Mouse (Mus musculus) small intestine, adult 2 months (tissue): ENCODE measurements around the gene Shisa8. TPM values are rescaled to one million over a fixed set of nuclear protein-coding genes. Genes with fewer than 3 reads are reported as not detected.
A peak's percentile ranks its signal among the peaks of the same experiment; 100 is the strongest.

Source experiments
- H3K27ac ChIP-seq: fragments of 200-500 bp; 2 replicates; pipeline ENCODE4 v1.5.1; 2012; ENCODE audit warnings: low read depth, low read length, control low read depth, inconsistent platforms; ENCODE audit not compliant: insufficient read depth
- H3K27me3 ChIP-seq: fragments of 200-500 bp; 2 replicates; pipeline ENCODE4 v1.6.1; 2012; ENCODE audit warnings: mild to moderate bottlenecking, moderate library complexity, low read length, inconsistent platforms; ENCODE audit not compliant: control insufficient read depth, insufficient read depth
- H3K36me3 ChIP-seq: fragments of 200-500 bp; 2 replicates; pipeline ENCODE4 v1.6.1; 2012; ENCODE audit warnings: mild to moderate bottlenecking, low read length, control low read depth, inconsistent platforms; ENCODE audit not compliant: control insufficient read depth, insufficient read depth
- H3K4me1 ChIP-seq: fragments of 200-500 bp; 2 replicates; pipeline ENCODE4 v1.6.1; 2012; ENCODE audit warnings: low read length, inconsistent platforms, mixed read lengths; ENCODE audit not compliant: control insufficient read depth, insufficient read depth, insufficient read length
- H3K4me3 ChIP-seq: fragments of 200-500 bp; 2 replicates; pipeline ENCODE4 v1.5.1; 2012; ENCODE audit warnings: low read depth, mild to moderate bottlenecking, control low read depth, inconsistent platforms, low read length, moderate library complexity
- CTCF ChIP-seq: fragments of 200-500 bp; IDR thresholded peaks from 2 replicates; pipeline ENCODE4 v1.5.1; 2012; ENCODE audit warnings: low read depth, mild to moderate bottlenecking, control low read depth, inconsistent platforms, low read length, moderate library complexity, mixed read lengths; ENCODE audit not compliant: insufficient replicate concordance, insufficient read length; ENCODE audit errors: extremely low read depth
- POLR2A ChIP-seq: fragments of 200-500 bp; IDR thresholded peaks from 2 replicates; pipeline ENCODE4 v1.6.1; 2012; ENCODE audit warnings: low read depth, mild to moderate bottlenecking, control low read depth, inconsistent platforms, low read length, moderate library complexity
- WGBS: fragments of 180-500 bp; shearing (Covaris S2); methylation state at CpG from one replicate; pipeline ENCODE4 v1.1.7; 2018; 5-methylcytosine and 5-hydroxymethylcytosine counted together
- polyA plus RNA-seq: library from polyadenylated mRNA; depleted of rRNA; stranded (reverse); fragments of >200 nt; gene quantifications from 2 replicates; pipeline ENCODE4 v1.2.3, GENCODE M21; 2012; rRNA removed

The Shisa8 gene
- polyA plus RNA-seq, 1 experiment: 2.6 TPM

DNA sequence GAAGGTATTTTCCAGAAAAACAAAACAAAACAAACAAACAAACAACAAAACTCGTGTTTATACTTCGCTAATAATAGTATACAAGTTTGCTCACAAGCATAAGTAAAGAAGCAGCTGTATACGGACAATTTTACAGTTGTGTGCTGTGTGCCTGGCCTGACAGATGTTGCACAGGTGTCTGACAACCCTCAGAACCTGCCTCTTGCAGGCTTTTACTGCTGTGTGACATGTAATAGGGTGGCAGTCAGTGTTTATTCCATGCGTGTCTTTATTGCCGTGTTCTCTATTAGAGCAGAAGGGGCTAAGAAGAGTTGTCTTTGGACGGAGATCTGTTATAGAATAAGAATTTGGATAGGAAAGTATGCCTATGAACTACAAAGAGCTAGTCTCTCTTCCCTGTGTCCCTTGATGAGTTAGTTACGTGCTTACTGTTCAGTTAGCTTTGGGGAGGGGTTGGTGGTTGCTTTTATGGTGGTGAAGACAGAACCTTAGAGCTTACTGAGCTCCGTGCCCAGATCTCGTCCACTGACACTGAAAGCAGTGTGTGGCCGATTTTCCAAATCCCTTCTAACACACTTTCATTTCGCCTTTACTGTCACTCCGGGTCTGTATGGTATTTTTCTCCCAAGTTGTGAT lies 50.5 kb downstream of the Shisa8 start:
- Histone ChIP-seq H3K27me3 (no peaks in the 10 kb centered on the region), H3K36me3 (no peaks in the 10 kb centered on the region; the same call in 1 of the 2 replicates), H3K4me1 (peaks cover 38% of the 10 kb centered on the region), H3K27ac (peak overlapping the region; percentile 7; the same call in 1 of the 2 replicates), H3K4me3 (no peak overlapping the region)
- 82% methylated on average over 12 of the region's 12 CpGs for WGBS
- TF ChIP-seq POLR2A: no peak
- TF ChIP-seq CTCF: no peak

DNA sequence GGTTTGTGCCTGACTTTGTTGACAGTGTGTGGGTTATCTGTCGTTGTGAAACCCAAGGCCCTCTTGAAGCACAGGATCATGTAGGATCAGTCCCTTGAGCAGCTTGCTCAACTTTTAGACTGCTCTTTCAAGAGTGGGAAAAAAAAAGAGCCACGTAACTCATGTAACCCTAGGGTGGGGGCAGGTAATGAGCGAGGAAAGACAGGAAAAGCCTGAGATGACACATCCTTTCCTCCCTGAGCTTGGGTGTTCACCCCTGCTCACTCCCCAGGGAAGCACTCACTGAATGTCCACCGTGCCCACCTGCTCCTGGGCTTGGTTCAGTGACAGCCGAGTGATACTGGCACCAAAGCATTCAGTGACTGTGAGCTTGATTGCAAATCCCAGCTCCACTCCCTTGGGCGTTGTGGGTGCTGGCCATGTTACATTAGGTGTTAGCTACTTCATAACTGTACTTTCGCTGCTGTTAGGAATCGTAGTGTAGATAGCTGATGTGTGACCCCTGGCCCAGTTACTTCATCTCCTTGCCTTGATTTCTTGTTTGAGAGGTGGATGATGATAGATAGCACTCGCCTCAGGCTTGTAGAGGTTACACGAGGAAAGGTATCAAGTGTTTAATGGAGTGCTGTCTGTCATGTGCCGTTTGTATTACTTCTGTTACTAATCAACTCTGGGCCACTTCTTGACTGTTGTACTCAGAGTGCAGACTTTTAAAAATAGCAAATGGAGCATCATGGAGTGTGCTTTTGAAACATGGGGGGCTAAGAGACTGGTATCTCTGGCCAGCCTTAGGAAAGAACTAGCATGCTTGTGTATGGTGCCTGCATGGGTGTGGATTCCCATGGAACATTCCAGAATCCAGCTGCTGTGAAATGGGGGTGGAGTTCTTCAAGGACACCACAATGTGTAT lies 51.6 kb downstream of the Shisa8 start:
- no peaks in the 10 kb centered on the region for H3K27me3 ChIP-seq
- 50% methylated on average over 11 of the region's 11 CpGs for WGBS
- peaks cover 31% of the 10 kb centered on the region for H3K4me1 ChIP-seq
- TF ChIP-seq POLR2A: no peak
- no peak for TF ChIP-seq CTCF
- H3K4me3 ChIP-seq: no peak overlapping the region
- H3K36me3 ChIP-seq: no peaks in the 10 kb centered on the region; the same call in 1 of the 2 replicates
- H3K27ac ChIP-seq: no peak overlapping the region; the same call in 1 of the 2 replicates

DNA sequence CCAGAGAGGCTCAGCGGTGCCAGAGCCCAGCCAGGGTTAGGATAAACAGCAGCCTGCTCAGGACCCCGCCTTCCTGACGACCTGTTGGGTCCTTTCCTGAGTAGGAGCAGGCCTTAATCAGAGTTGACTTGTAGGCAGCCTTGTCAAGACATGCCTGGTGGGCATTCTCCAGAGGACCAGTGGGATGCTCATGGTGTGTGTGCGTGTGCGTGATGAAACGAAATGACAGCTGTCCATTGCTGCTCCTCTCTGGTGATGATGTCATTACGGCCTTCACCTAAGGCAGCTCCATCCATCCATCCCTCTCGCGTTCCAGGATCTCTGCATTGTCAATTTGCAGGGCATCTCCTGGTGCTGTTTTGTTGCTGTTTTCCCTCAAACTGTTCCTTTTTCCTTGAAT lies 53.1 kb downstream of the Shisa8 start:
- Histone ChIP-seq H3K4me1 (peaks cover 25% of the 10 kb centered on the region), H3K36me3 (no peaks in the 10 kb centered on the region; the same call in none of the 2 replicates), H3K4me3 (no peak overlapping the region), H3K27ac (no peak overlapping the region), H3K27me3 (no peaks in the 10 kb centered on the region)
- no peak for TF ChIP-seq CTCF
- TF ChIP-seq POLR2A: no peak
- 84% methylated on average over 9 of the region's 9 CpGs for WGBS

DNA sequence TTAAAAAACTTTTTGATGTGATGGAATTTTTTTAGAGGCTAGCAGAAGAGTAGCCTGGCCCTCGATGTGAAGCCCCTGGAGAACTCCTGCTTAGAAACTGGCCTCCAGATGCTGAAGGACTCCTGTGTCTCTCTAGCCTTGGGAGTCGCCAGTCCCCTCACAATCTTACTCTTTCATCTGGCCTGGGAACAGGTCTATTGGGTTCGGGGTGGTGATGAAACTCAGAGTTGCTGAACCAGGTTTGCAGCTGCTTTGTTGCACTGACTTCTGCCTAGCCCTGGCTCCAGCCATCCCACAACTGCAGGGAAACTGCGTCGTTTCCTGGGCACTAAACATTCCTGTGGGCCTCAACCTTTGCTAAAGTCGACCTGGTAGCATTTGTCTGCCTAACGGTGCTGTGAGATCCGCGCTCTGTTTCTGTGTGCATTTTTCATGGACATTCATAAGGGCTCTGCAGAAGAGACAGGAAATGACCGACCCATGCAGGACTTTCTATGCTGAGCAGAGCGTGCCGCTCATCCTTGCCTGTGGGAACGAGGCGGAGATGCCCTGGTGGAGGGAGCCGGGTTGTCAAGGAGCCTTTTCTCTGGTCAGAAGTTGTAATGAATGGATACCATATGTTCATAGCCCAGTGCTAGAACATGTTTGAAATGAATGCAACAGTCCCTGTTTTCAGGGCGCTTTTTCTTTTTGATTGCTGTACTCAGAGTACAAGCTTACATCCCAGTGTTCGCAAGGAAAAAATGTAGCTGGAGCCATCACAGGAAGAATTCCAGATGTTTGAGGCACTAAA lies 54.2 kb downstream of the Shisa8 start:
- Histone ChIP-seq H3K27me3 (no peaks in the 10 kb centered on the region), H3K36me3 (no peaks in the 10 kb centered on the region; the same call in none of the 2 replicates), H3K4me1 (peaks cover 18% of the 10 kb centered on the region), H3K4me3 (no peak overlapping the region), H3K27ac (no peak overlapping the region)
- TF ChIP-seq POLR2A (no peak), CTCF (no peak)
- 67% methylated on average over 17 of the region's 17 CpGs for WGBS

DNA sequence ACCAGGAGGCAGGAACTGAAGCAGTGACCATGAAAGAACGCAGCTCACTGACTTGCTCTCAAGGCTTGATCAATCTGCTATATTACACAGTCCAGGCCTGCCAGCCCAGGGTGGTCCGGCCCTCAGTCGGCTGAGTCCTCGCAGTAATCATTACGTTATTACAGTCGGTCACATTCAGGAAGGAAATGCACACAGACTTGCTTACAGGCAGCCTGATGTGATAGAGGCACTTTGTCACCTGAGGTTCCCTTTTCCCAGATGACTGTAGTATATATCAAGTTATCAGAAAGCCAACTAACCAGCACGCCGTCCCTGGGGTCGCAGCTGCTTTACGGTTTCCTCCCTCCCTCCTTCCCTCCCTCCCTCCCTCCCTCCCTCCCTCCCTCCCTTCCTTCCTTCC lies 55.7 kb downstream of the Shisa8 start:
- H3K4me1 ChIP-seq: peaks cover 23% of the 10 kb centered on the region
- 65% methylated on average over 10 of the region's 10 CpGs for WGBS
- no peak for TF ChIP-seq POLR2A
- no peak for TF ChIP-seq CTCF

DNA sequence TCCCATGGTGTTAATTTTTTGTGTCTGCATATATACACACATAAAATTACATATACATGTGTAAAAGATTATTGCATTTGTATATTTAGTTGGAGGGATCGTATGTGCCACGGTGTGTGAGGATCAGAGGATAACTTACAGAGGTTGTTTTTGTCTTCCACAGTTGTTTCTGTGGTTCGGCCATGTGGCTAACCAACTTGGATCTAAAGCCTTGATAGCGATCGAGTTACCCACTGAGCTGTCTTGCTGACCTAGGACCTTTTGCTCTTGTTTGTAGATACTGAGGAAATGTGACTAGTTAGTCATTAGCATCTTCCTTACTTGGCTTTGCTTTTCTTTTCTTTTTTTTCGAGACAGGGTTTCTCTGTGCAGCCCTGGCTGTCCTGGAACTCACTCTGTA lies 56.3 kb downstream of the Shisa8 start:
- H3K27ac ChIP-seq: peak overlapping the region; percentile 2; the same call in 1 of the 2 replicates

More for the DNA sequence above, 55.7 kb downstream of the Shisa8 start:
- H3K4me3 ChIP-seq: no peak overlapping the region
- no peaks in the 10 kb centered on the region for H3K27me3 ChIP-seq
- H3K27ac ChIP-seq: peak overlapping the region; percentile 2; the same call in 1 of the 2 replicates
- H3K36me3 ChIP-seq: no peaks in the 10 kb centered on the region; the same call in none of the 2 replicates

More for the DNA sequence above, 56.3 kb downstream of the Shisa8 start:
- no peaks in the 10 kb centered on the region for H3K27me3 ChIP-seq
- no peak for TF ChIP-seq CTCF
- TF ChIP-seq POLR2A: no peak
- H3K36me3 ChIP-seq: no peaks in the 10 kb centered on the region; the same call in none of the 2 replicates
- H3K4me3 ChIP-seq: no peak overlapping the region
- 89% methylated on average over 6 of the region's 6 CpGs for WGBS
- peaks cover 23% of the 10 kb centered on the region for H3K4me1 ChIP-seq

Other genes starting within 250 kb of the Shisa8 start
- not detected in 2 replicates for gene 1700029P11Rik, start 232.3 kb downstream of the Shisa8 start, polyA plus RNA-seq
- 7.8 and 9.1 TPM in 2 replicates for gene Xrcc6, start 225.0 kb downstream of the Shisa8 start, polyA plus RNA-seq
- 16.3 and 25.4 TPM in 2 replicates for gene Desi1, start 179.0 kb downstream of the Shisa8 start, polyA plus RNA-seq
- gene Snu13, start 165.2 kb downstream of the Shisa8 start, polyA plus RNA-seq: 24.6 and 25.7 TPM in 2 replicates
- gene 4930407I10Rik, start 153.7 kb downstream of the Shisa8 start, polyA plus RNA-seq: not detected in 2 replicates
- 0.04 and 0.05 TPM in 2 replicates for gene Mei1, start 142.8 kb downstream of the Shisa8 start, polyA plus RNA-seq
- gene Ccdc134, start 84.9 kb downstream of the Shisa8 start, polyA plus RNA-seq: 5.6 and 6.9 TPM in 2 replicates
- 144 and 240 TPM in 2 replicates for gene Srebf2, start 65.6 kb downstream of the Shisa8 start, polyA plus RNA-seq
- 6.3 and 14.1 TPM in 2 replicates for gene Tnfrsf13c, start 11.6 kb upstream of the Shisa8 start, polyA plus RNA-seq
- 5.8 and 16.4 TPM in 2 replicates for gene Cenpm, start 31.9 kb upstream of the Shisa8 start, polyA plus RNA-seq
- 0.19 and 0.37 TPM in 2 replicates for gene 1500009C09Rik, start 39.6 kb upstream of the Shisa8 start, polyA plus RNA-seq
- 0.24 and 0.52 TPM in 2 replicates for gene Sept3, start 62.1 kb upstream of the Shisa8 start, polyA plus RNA-seq
- not detected in 2 replicates for gene Wbp2nl, start 86.1 kb upstream of the Shisa8 start, polyA plus RNA-seq
- 83.2 and 196 TPM in 2 replicates for gene Naga, start 126.1 kb upstream of the Shisa8 start, polyA plus RNA-seq
- 0.42 and 0.56 TPM in 2 replicates for gene Pheta2, start 126.1 kb upstream of the Shisa8 start, polyA plus RNA-seq
- gene Smdt1, start 126.1 kb upstream of the Shisa8 start, polyA plus RNA-seq: 200 and 394 TPM in 2 replicates
- gene Ndufa6, start 141.5 kb upstream of the Shisa8 start, polyA plus RNA-seq: 410 and 669 TPM in 2 replicates
- gene Cyp2d22, start 167.4 kb upstream of the Shisa8 start, polyA plus RNA-seq: 18.5 and 67.5 TPM in 2 replicates
- not detected in 2 replicates for gene Cyp2d11, start 181.2 kb upstream of the Shisa8 start, polyA plus RNA-seq
- gene Cyp2d10, start 194.4 kb upstream of the Shisa8 start, polyA plus RNA-seq: 0.16 and 0.77 TPM in 2 replicates
- 0.09 TPM in 1 of 2 replicates, not detected in the other for gene Cyp2d9, start 220.6 kb upstream of the Shisa8 start, polyA plus RNA-seq